Mouse (Mus musculus) adrenal gland, adult 18-20 months (tissue): ENCODE measurements at regions not wholly inside any gene's neighbourhood (a gene's known extent, or its start where the extent isn't known, plus 50 kb on each side); places are given as distances from the start of the nearest gene placed in this dataset.

Source experiments
- DNase-seq, 2 experiments: peaks; one replicate each; pipeline ENCODE4 v3.0.0; 2021 to 2022; ENCODE audit warnings: low spot score in 2 of 2

DNA sequence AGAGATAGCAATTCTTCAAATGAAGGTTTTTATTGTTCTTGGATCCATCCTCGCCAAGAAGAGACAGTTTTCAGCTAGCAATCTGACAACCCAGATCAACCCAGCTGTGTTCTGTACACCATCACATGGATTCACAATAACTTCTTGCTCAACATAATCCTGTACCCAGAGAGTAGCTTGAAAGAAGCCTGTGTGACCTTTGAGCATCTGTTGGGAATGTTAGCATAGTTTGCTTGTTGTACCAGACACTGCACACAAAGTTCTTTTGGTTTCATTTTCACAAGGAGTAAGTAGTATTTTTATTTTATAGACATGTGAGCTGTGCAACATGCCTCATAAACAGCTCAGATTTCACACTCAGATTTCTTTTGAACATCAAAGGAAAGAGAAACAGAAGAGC, 136.0 kb downstream of the Gm9733 start:
- no peak for DNase-seq

DNA sequence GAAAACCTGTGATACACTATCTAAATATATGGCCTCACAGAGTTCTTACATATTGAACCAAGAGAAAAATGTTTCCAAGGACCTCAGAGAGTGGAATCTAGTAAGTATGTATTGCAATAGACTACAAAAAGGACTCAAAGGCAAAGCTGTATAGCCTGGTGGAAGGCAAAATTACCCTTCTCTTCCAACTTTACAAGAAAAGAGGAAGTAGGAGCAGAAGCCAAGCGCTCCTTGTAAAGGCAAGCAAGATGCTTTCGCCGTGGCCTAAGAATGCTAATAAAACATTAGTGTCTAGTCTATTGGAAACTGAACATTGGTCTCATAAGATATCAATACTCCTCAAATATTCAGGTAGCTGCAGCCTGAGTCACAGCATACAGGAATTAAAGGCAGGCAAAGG, 134.0 kb downstream of the Gm9733 start:
- DNase-seq, result no peak

DNA sequence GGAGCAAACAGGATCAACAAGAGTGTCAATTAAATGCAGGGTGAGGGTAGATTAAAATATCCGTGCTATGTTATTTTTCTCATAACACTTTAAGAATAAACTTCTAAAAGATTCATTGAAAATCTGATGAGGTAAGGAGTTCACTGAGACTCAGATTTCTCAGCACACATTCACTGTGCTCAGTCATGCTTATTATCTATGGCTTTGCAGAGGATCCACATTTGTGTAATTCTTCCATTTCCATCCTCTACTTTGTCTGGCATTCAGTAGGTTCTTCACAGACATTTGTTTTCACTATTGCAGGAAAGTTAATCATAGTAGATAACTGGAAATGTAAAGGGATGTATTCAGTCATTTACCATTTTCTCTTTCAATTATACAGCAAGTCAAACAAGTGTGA, 131.8 kb downstream of the Gm9733 start:
- DNase-seq, result no peak

DNA sequence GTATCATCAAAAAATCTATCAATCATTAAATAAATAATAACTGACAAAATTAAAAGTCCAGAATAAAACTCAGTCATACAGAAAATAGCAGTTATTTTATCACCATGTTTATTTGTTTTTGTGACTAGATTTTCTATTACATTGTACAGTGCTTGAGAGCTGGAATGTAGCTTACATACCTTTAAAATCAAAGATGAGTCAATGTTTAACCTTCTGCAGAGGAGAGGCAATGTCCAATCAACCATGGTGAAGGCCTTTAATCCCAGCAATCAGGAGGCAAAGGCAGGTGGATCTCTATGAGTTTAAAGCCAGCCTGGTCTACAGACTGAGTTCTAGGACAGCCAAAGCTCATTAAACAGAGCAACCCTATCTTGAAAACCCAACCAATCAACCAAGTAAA, 131.1 kb downstream of the Gm9733 start:
- DNase-seq, result no peak

DNA sequence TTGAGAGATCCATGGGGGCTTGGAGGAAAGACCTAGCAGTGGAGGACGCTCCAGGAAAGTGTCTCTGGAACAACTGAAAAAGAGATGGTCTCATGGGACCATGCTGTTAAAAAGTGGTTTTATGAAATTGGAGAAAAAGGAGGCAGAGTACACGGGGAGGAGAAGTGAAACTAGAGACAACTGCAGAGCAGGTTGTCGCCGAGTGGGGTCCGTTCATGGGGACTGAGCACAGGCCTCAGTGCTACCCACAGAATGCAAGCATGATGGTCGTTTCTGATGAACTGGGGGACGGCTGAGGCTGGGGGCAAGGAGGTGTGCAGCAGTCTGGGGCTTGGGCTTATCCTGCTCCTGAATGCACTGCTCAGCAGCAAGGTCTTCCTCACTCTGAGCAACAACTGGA, 129.3 kb downstream of the Gm9733 start:
- no peak for DNase-seq

DNA sequence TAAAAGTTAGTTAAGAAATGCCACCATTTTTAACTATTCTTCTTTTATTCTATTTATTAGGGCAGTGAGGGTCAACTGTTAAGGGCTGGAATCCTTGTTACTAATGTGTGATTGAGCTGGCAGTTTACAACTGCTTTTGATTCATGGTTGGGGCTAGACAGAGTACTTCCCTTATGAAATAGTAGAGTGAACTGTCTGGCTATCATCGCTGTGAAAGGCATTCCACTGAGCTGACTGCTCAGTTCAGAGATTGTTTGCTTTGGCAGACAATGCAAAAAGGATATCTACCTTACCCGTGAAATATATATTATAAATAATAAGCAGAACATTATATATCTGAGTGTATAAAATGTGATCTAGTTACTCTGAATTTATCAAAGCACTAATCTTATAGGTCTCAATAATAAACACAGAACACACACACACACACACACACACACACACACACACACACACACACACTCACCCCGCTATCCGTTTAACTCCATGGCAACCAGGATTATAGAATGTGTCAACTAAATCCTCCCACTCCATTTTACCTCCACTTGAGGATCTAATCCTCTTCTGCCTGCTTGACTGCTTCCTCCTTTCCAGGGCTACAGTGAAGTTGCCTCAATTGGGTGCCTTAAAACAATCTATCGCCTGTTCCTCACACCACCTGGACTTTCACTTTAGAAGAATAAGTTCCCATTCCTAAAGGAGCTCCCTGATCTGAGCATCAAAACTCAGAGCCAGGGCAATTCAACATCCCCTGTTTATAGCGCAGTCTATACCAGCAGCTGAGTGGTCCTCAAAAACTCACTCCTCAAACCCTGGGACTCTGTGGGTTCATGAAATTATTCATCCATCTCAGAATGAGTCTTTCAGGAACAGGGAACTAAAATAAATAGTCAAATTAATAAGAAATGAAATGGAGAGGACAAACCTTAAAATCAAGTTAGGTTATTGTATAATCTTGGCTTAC, 126.6 kb downstream of the Gm9733 start:
- no peak for DNase-seq

DNA sequence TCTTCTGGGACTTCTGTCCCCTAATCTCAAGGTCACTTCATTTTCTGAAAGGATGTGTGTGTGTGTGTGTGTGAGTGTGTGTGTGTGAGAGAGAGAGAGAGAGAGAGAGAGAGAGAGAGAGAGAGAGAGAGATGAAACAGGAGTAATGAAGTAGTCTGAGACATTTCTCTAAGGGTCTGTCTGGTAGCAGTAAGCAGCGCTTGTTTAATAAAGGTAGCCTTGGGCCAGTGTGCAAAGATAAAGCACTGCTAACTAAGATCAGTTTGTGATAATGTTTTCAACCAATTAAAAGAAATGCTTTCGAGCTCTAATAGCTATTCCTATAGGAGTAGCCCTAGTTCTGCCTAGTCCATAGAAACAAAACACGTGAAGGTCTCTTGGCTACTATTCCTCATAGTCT, 119.7 kb downstream of the Gm9733 start:
- no peak for DNase-seq

DNA sequence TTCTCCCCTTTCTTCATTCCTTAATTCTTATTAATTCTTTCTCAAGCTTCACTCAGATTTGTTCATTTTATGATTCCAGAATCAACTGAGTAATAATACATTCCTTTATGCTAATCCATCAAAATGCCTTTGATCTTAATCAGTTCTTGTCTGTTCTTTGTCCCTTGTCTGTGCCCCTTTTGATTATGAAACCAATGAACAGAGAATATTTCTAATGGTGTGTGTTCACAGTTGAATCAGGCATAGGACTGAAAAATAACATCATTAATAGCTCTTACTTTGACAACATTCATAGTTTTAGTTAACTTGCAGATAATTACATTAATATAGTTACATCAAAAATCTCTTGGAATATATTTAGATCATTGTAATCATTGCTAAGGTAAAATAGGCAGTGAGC, 114.5 kb downstream of the Gm9733 start:
- no peak for DNase-seq

DNA sequence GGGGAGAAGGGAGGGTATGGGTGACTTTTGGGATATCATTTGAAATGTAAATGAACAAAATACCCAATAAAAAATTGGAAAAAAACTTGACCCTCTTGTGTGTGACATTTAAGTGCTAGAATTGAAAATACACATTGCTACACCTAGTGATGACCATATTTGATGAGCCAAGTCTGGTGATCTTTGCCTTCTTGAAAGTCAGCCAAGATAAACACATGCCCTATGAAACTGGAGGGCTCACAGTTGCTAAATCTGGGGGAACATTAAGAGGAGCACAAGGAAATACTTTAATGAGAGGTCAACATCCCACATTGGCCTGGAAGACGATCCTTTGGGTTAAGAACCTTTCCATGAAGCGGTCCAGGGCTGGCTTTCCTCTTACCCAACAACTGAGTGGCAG, 112.8 kb downstream of the Gm9733 start:
- no peak for DNase-seq

DNA sequence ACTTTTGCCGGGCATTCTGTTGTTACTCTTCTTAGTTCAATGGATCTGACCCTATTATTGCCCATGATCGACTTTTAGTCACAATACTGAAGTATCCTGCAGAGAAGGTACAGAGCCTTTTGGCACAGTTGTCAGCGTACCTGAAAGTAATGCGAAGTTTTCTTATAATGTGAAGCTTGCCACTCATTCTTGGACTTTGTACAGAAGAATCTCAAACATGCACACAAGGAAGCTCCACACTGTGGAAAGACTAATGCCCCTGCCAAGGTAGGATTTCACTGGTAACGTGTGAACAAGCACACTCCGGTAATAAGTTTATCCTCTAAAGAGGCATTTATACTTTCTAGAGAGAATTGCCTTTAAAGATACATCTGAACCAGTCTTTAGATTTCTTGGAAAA, 108.8 kb downstream of the Gm9733 start:
- no peak for DNase-seq

DNA sequence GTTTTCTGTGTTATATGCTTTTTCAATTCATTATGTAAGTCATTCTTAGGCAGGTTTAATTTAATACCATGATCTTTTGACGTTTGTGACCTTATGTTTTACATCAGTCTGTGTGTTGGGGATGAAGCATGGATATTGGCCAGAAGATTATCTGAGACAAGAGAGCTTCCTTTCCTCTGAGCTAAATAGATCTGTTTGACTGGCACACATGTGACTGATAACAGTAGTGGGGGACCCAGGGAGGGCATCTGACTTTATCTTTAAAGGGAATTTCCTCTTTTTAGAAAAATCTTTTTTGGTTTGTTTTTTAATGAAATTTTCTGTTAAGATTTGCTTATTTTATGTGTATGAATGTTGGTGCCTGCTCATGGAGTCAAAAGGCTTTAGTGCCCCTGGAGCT, 107.7 kb downstream of the Gm9733 start:
- no peak for DNase-seq

DNA sequence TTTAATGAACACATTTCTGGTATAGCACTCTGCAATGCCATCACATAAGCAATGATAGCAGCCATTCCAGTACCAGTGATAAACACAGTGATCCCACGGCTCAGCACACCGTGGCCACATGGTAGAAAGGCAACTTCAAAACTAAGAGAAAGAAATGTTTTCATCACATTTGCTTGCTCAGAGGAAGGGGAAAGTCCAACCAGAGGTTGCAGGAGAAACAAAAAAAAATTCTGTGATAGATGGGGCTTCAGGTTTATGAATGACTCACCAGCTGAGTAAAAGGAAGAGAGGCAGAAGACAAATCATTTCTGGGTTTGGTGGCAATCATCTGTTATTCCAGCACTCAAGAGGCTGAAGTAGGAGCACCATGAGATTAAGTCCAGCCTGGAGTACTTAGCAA, 103.5 kb downstream of the Gm9733 start:
- no peak for DNase-seq

DNA sequence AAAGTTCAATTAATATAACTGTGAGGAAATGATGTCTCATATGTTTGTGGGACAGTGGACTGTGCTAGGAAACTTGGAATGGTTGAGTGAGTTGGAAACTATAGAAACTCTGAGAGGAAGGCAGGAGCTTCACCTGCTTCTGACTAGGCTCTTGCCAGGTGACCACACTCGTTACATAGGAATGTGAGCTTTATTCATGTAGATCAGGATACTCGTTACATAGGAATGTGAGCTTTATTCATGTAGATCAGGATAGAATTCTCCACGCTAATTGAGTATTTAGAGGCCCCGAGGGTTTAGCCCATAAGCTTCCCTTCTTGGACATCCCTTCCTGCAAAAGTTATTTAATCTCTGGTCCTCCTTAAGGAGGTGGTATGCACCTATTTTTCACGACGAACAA, 101.9 kb downstream of the Gm9733 start:
- no peak for DNase-seq

DNA sequence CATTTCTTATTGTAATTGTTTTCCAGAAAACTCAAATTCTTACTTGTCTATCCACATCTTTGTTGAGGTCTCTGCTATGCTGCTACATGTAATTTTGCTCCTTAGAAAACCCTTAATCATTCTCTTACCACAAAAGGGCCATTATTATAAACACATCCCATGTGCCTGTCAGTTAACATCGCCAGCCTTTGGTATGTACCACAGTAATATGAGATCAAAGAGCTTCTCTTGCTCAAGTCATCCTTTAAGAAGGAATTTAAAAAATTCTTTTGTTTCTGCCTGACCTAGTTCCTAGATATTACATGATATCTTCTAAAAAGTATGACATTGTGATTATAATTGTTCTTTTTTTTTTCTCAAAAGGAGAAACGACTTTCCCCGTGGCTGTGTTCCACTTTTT, 100.7 kb downstream of the Gm9733 start:
- DNase-seq, result no peak

DNA sequence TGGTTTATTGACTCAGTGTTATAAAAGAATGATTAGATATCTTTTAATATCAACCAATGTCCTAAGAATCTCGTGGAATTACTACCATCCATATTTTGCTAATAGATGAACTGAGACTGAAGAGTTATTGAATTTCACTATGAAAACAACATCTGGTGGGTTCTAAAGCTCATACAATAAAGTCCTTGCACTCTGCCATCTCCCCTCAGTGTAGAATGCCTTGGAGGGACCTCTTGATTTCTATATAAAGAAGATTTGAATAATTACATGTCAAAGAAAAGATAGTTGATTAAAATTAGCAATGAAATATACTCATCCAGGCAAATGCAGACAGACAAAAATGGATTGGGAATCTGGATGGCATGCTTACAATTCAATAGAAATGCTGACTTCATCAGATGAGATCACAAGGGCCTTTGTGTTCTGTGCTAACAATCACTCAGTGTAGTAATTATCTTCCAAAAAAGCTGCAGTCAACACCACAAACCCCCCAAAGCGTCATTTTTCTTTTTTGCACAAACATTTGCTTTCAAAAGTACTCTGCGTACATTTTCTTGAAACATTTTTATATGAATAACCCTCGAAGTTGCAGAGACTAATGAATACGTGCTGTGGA, 94.2 kb downstream of the Gm9733 start:
- DNase-seq, result no peak

DNA sequence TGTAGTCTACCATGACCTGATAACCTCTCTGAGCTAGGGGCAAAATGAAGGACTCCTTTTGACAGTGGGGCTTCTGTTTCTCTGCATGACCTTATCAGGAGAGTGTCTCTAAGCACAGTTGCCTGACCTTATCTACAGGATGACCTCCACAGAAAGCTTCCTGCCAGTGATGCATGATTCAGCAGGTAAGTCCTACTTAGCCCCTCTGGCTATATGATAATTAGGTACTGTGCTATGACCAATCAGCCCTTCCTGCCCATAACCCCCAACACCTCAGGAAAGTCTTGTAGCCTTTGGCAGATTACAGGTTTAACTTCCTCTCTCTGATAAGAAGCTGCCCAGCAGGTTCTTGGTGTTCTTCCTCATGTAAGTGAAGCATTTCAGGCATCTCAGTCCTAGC, 89.7 kb downstream of the Gm9733 start:
- DNase-seq, result no peak

DNA sequence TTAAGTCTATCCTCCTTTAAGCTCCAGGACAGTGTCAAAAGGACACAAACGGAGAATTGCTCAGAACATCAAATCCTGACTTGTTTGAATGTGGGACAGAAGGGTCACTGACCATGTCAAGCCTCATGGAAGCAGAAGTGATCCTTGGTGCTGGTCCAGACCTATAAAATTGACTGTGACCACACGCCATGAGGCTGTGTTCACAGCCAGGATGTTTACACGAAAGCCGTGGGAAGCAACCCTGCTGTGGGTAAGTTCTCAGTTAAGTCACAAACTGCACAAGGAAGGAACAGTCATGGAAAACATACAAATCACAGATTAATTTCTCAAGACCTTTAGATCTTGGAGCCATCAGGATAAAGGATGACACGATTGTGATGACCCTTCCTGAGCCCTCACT, 88.5 kb downstream of the Gm9733 start:
- DNase-seq, result no peak

DNA sequence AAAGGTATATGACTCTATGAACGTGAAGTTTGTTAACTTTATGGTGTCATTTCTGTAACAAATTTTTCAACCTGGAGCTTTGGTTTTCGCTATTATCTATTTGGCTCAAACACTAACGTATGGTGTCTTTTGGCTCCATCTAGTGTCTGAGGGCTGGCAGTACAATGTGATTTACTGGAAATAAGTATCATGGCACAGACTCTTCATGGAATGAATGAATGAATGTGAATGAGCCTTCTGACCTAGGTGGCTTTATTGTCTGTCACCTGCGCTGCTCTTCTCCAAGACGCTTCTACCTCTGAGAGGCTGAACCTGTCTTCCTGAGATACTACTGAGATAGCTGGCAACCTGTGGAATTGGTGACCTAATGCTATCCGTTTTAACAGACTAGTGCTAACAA, 87.1 kb downstream of the Gm9733 start:
- no peak for DNase-seq
